Mouse (Mus musculus): ENCODE measurements around the gene Sept7. TPM values are rescaled to one million over a fixed set of nuclear protein-coding genes. Genes with fewer than 3 reads are reported as not detected.
A peak's percentile ranks its signal among the peaks of the same experiment; 100 is the strongest.

The Sept7 gene
- total and polyA plus RNA-seq, 3 experiments: 77.9 to 288 (median 170) TPM

DNA sequence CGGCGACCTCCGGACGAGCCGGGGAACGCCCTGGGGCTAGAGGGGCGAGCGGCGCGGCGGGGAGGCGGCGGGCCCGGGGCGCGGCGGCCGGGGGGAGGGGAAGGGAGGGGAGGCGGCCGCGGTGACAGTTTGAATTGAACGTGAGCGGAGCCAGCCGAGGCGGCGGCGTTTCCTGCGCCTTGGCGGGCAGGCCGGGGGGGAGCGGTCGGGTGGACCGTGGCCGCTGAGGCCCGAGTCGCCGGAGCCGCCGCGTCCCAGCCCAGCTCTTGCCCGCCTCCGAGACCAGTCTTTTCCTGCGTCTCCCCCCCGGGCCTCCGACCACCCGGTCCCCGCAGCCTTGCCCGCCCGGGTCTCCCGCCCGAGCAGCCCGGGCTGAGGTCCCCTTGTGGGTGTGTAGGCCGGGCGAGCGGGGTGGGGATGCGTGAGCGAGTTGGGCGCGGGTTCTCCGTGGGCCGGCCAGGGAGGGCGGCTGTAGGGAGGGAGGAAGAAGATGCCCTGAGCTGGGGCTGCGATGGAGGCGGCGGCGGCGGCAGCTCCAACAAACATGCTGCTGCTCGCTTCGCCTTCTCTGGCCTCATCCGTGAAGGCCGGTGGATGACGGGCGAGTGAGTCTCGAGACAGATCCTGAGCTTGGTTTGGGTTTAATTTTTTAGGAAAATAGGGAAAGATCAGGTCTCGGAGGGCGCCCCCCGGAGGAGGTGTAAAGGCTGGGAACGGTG is 679 bp downstream of the Sept7 start:
- peaks cover 0 to 20% of the 10 kb centered on the region in 2 experiments; a peak in 2 of 4 replicates for H3K4me1 ChIP-seq (ENCODE audit: control insufficient read depth in 1 of 2, insufficient read depth in 2 of 2)
- peak overlapping the region; percentile 99 for H3K9ac ChIP-seq (ENCODE audit: insufficient read depth, low read depth)
- no peaks in the 10 kb centered on the region for H3K9me3 ChIP-seq (replicated peaks; ENCODE audit: low read length)
- H3K79me2 ChIP-seq (replicated peaks; ENCODE audit: control insufficient read depth, extremely low read depth, insufficient read depth, poor library complexity, severe bottlenecking): peaks cover 34% of the 10 kb centered on the region
- in situ Hi-C loops (cut with MboI; ENCODE audit: low pct_ligation_motif_present, low pct_unique_long_range_greater_than_20kb, low sequenced_read_pairs) (no loop called here), dilution Hi-C loops (cut with MboI; ENCODE audit: extremely low pct_ligation_motif_present, extremely low pct_unique_long_range_greater_than_20kb, low sequenced_read_pairs) (no loop called here)
- H3K4me2 ChIP-seq (ENCODE audit: insufficient read depth, low read depth, poor library complexity, severe bottlenecking): peak overlapping the region; percentile 49; the same call in 1 of the 2 replicates
- peak; percentile 26 for DNase-seq (ENCODE audit: extremely low read depth)
- TF ChIP-seq BHLHE40 (IDR thresholded peaks at IDR 0.05; ENCODE audit: low read depth, low read length) (peak; percentile 66), ZNF384 (IDR thresholded peaks at IDR 0.05; ENCODE audit: low read depth, low read length) (no peak), CTCF (conservative IDR thresholded peaks at IDR 0.05 in 1 of 2, IDR thresholded peaks at IDR 0.05 in 1 of 2; ENCODE audit: low read depth in 2 of 2, low read length in 2 of 2) (peak in 1 of 2 experiments; percentile 49; a peak in 2 of 4 replicates), TCF12 (IDR thresholded peaks at IDR 0.05; ENCODE audit: low read depth, low read length) (peak; percentile 38; the same call in 1 of the 2 replicates), JUN (IDR thresholded peaks at IDR 0.05; ENCODE audit: insufficient read depth, low read depth, low read length) (no peak), SMC3 (IDR thresholded peaks at IDR 0.05; ENCODE audit: low read depth, low read length) (no peak), MAFK (IDR thresholded peaks at IDR 0.05; ENCODE audit: insufficient replicate concordance, low read length) (no peak), JUND (conservative IDR thresholded peaks at IDR 0.05; ENCODE audit: low read depth, low read length) (no peak), ZMIZ1 (IDR thresholded peaks at IDR 0.05; ENCODE audit: low read depth, low read length) (no peak), CHD2 (IDR thresholded peaks at IDR 0.05; ENCODE audit: low read length) (no peak), NELFE (IDR thresholded peaks at IDR 0.05; ENCODE audit: low read depth, low read length) (0 out of 2 replicates have a peak, but pooled peaks have one; percentile 43), MXI1 (IDR thresholded peaks at IDR 0.05; ENCODE audit: low read depth, low read length) (peak; percentile 81), RCOR1 (conservative IDR thresholded peaks at IDR 0.05; ENCODE audit: low read depth, low read length) (no peak), ELF1 (IDR thresholded peaks at IDR 0.05; ENCODE audit: low read depth, low read length) (no peak), POLR2AphosphoS2 (IDR thresholded peaks at IDR 0.05; ENCODE audit: low read depth, low read length) (no peak), E2F4 (IDR thresholded peaks at IDR 0.05; ENCODE audit: insufficient replicate concordance, low read depth, low read length) (no peak), ZKSCAN1 (IDR thresholded peaks at IDR 0.05; ENCODE audit: borderline replicate concordance, low read depth, low read length) (no peak), EP300 (IDR thresholded peaks at IDR 0.05; ENCODE audit: low read length) (no peak), MEF2A (IDR thresholded peaks at IDR 0.05; ENCODE audit: borderline replicate concordance, low read depth, low read length) (0 out of 2 replicates have a peak, but pooled peaks have one; percentile 16), MYC (IDR thresholded peaks at IDR 0.05; ENCODE audit: low read depth, low read length) (no peak)
- peak overlapping the region; percentile 90 to 99 (median 98) for H3K4me3 ChIP-seq (replicated peaks in 1 of 3; ENCODE audit: low read depth in 2 of 3, low read length in 2 of 3, poor library complexity in 1 of 3)
- H3K36me3 ChIP-seq (replicated peaks in 1 of 2; ENCODE audit: control insufficient read depth in 1 of 2, insufficient read depth in 1 of 2, low read length in 1 of 2): no peaks in the 10 kb centered on the region
- peak overlapping the region; percentile 87 for H3K27ac ChIP-seq (ENCODE audit: insufficient read depth, low read depth)
- H3K27me3 ChIP-seq (replicated peaks): no peaks in the 10 kb centered on the region
